Comparison of ENCODE assay signal across 9 mouse cellular contexts in genomic region chr11:8557006-8557405, GRCm38 (mm10).
DNase-seq lines count a peak whose midpoint lies in the region; ATAC-seq and TF ChIP-seq lines count a peak whose summit lies in the region.
"Had no signal": no experiment of that assay in that cellular context is flagged by ENCODE, and none has a peak within 500 bp of the region (broad histone marks: within the 10 kb centered on the region; RNA-seq: fewer than 3 reads in every experiment).

No protein-coding gene starts in this region.

- in situ Hi-C loops in Patski (cut with MboI; ENCODE audit: low pct_unique_long_range_greater_than_20kb): no loop called here

- no peak for DNase-seq in intestine, embryonic 14.5 days (ENCODE audit: low spot score)
- DNase-seq in Patski (ENCODE audit: low read depth, low spot score): no peak
- peak; percentile 38 for DNase-seq in gastrocnemius, postnatal 25 days
- DNase-seq in lung, postnatal 4 days: peak; percentile 49 to 69
- peak; percentile 24 to 31 for DNase-seq in thymus, adult 18-20 months
- no peak for DNase-seq in urinary bladder, postnatal 36 days (ENCODE audit: low spot score in 2 of 2)

- H3K4me3 ChIP-seq in intestine, embryonic 14.5 days (ENCODE audit: low read depth, low read length): no peak overlapping the region
- H3K4me3 ChIP-seq in intestine, embryonic 16.5 days (ENCODE audit: low read length): no peak overlapping the region
- H3K4me3 ChIP-seq in intestine, postnatal 0 days (ENCODE audit: low read depth, low read length): no peak overlapping the region

- ATAC-seq in intestine, embryonic 14.5 days (replicated peaks; ENCODE audit: low FRiP score, low TSS enrichment, low read depth): peak; percentile 39; the same call in 1 of the 2 replicates
- ATAC-seq in intestine, embryonic 16.5 days: no peak
- peak; percentile 28 for ATAC-seq in Patski
- ATAC-seq in intestine, postnatal 0 days: 0 out of 2 replicates have a peak, but pooled peaks have one; percentile 9

- WGBS in intestine, embryonic 14.5 days: 50% methylated on average over 9 of the region's 9 CpGs
- WGBS in intestine, embryonic 16.5 days: 62% methylated on average over 9 of the region's 9 CpGs
- WGBS in intestine, postnatal 0 days: 66% methylated on average over 9 of the region's 9 CpGs

- H3K4me2 ChIP-seq in intestine, embryonic 14.5 days (ENCODE audit: low read length): no peak overlapping the region
- H3K4me2 ChIP-seq in intestine, embryonic 16.5 days (ENCODE audit: low read depth, low read length): no peak overlapping the region
- H3K4me2 ChIP-seq in intestine, postnatal 0 days (replicated peaks; ENCODE audit: low read depth): no peak overlapping the region

- TF ChIP-seq CTCF in Patski (IDR thresholded peaks at IDR 0.05): no peak
- no peak for TF ChIP-seq CTCF in intestine, postnatal 0 days (IDR thresholded peaks at IDR 0.05; ENCODE audit: low read depth)

- H3K27ac ChIP-seq in intestine, embryonic 14.5 days (ENCODE audit: low read depth): no peak overlapping the region
- no peak overlapping the region for H3K27ac ChIP-seq in intestine, embryonic 16.5 days (ENCODE audit: low read length)
- H3K27ac ChIP-seq in intestine, postnatal 0 days (ENCODE audit: low read depth, low read length): no peak overlapping the region

- no peaks in the 10 kb centered on the region for H3K36me3 ChIP-seq in intestine, embryonic 14.5 days (ENCODE audit: control insufficient read depth, insufficient read depth, low read length)
- H3K36me3 ChIP-seq in intestine, embryonic 16.5 days (ENCODE audit: control insufficient read depth, insufficient read depth, low read length): peaks cover 4% of the 10 kb centered on the region; the same call in 1 of the 2 replicates
- H3K36me3 ChIP-seq in intestine, postnatal 0 days (ENCODE audit: control insufficient read depth, insufficient read depth): no peaks in the 10 kb centered on the region
- H3K36me3 ChIP-seq: G1E had no signal

- H3K4me1 ChIP-seq in intestine, embryonic 14.5 days (replicated peaks; ENCODE audit: control insufficient read depth, insufficient read depth, low read length): peaks cover 12% of the 10 kb centered on the region; the same call in 1 of the 2 replicates
- H3K4me1 ChIP-seq in intestine, embryonic 16.5 days (ENCODE audit: control insufficient read depth, insufficient read depth, low read length): peaks cover 19% of the 10 kb centered on the region
- peaks cover 3% of the 10 kb centered on the region for H3K4me1 ChIP-seq in intestine, postnatal 0 days (replicated peaks; ENCODE audit: control insufficient read depth, insufficient read depth, low read length)

- H3K27me3 ChIP-seq in intestine, embryonic 14.5 days (replicated peaks; ENCODE audit: control insufficient read depth, insufficient read depth, low read length): no peaks in the 10 kb centered on the region
- no peaks in the 10 kb centered on the region for H3K27me3 ChIP-seq in intestine, embryonic 16.5 days (replicated peaks; ENCODE audit: control insufficient read depth, insufficient read depth, low read length)
- H3K27me3 ChIP-seq in Patski: no peaks in the 10 kb centered on the region
- no peaks in the 10 kb centered on the region for H3K27me3 ChIP-seq in intestine, postnatal 0 days (replicated peaks; ENCODE audit: control insufficient read depth, insufficient read depth, low read length)

- POLR2A ChIA-PET in Patski (lab: Charles Lee): interaction anchor here (0.6 kb wide), 1 partner anchor 564 kb away, joined by 4 read pairs; no protein-coding TSS in a partner anchor

- no peaks in the 10 kb centered on the region for H3K9me3 ChIP-seq in intestine, embryonic 14.5 days (ENCODE audit: control insufficient read depth, low read length)
- no peaks in the 10 kb centered on the region for H3K9me3 ChIP-seq in intestine, embryonic 16.5 days (ENCODE audit: control insufficient read depth, low read length)
- H3K9me3 ChIP-seq in intestine, postnatal 0 days (ENCODE audit: control insufficient read depth): no peaks in the 10 kb centered on the region

- CTCF ChIA-PET in Patski (lab: Charles Lee): interaction anchor here (1.1 kb wide), 1 partner anchor 22 kb away, joined by 3 read pairs; no protein-coding TSS in a partner anchor

- no peak overlapping the region for H3K9ac ChIP-seq in intestine, embryonic 14.5 days (ENCODE audit: low read length)
- H3K9ac ChIP-seq in intestine, embryonic 16.5 days (ENCODE audit: low read depth, low read length): no peak overlapping the region
- no peak overlapping the region for H3K9ac ChIP-seq in intestine, postnatal 0 days (ENCODE audit: low read depth, low read length)

Comparison
In these comparisons a context has a peak if more than half of its experiments do, and no peak if none do; other contexts are left out.
1. DNase-seq: peak in gastrocnemius, postnatal 25 days (single experiment), lung, postnatal 4 days (2 of 2) and thymus, adult 18-20 months (2 of 2); none in intestine, embryonic 14.5 days (single experiment), Patski (single experiment) and urinary bladder, postnatal 36 days (0 of 2).